Mouse (Mus musculus) lung, embryonic 14.5 days (tissue): ENCODE data around the gene Itga9. TPM values are rescaled to one million over a fixed set of nuclear protein-coding genes. Genes with fewer than 3 reads are reported as not detected.
A peak's percentile ranks its signal among the peaks of the same experiment; 100 is the strongest.

Experiments used
- ATAC-seq: fragments of 200-750 bp; cut with Nextera tagmentation; 2 replicates; pipeline ENCODE4 v1.8.0; 2017; ENCODE audit warnings: mild to moderate bottlenecking, moderate TSS enrichment, moderate library complexity; ENCODE audit not compliant: insufficient read depth
- DNase-seq: peaks from one replicate; pipeline ENCODE4 v3.0.0-alpha.2; 2015
- H3K27ac ChIP-seq: fragments of 300-500 bp; sonication (generic); 2 replicates; pipeline ENCODE4 v1.5.1; 2014; ENCODE audit warnings: low read depth, mild to moderate bottlenecking, moderate library complexity
- H3K27me3 ChIP-seq: fragments of 300-500 bp; sonication (generic); 2 replicates; pipeline ENCODE4 v1.6.1; 2014; ENCODE audit warnings: low read length, control low read depth; ENCODE audit not compliant: insufficient read depth
- H3K36me3 ChIP-seq: fragments of 300-500 bp; sonication (generic); 2 replicates; pipeline ENCODE4 v1.6.1; 2014; ENCODE audit warnings: control low read depth; ENCODE audit not compliant: insufficient read depth
- H3K4me1 ChIP-seq: fragments of 300-500 bp; sonication (generic); 2 replicates; pipeline ENCODE4 v1.6.1; 2014; ENCODE audit warnings: antibody characterized with exemption, control low read depth; ENCODE audit not compliant: insufficient read depth
- H3K4me2 ChIP-seq: fragments of 300-500 bp; sonication (generic); 2 replicates; pipeline ENCODE4 v1.6.1; 2014; ENCODE audit warnings: mild to moderate bottlenecking
- H3K4me3 ChIP-seq: fragments of 300-500 bp; sonication (generic); 2 replicates; pipeline ENCODE4 v1.5.1; 2014; ENCODE audit warnings: low read depth, low read length
- H3K9ac ChIP-seq: fragments of 300-500 bp; sonication (generic); 2 replicates; pipeline ENCODE4 v1.6.1; 2014
- H3K9me3 ChIP-seq: fragments of 300-500 bp; sonication (generic); 2 replicates; pipeline ENCODE4 v1.6.1; 2016; ENCODE audit warnings: low read depth, low read length, control low read depth
- CTCF ChIP-seq: IDR thresholded peaks from 2 replicates; pipeline ENCODE4 v1.5.1; 2016; ENCODE audit warnings: antibody characterized with exemption, low read depth
- WGBS: fragments of 180-500 bp; shearing (Covaris S2); extraction: QIAGEN DNeasy Blood & Tissue Kit; methylation state at CpG from one replicate; pipeline ENCODE4 v1.1.7; 2014; 5-methylcytosine and 5-hydroxymethylcytosine counted together
- polyA plus RNA-seq: library from polyadenylated mRNA; unstranded; fragments of >200 nt; fragmentation: Nextera tagmentation; extraction: Ambion mirVana; gene quantifications from 2 replicates; pipeline ENCODE4 v1.2.1, GENCODE M21; 2014

Itga9 gene
- polyA plus RNA-seq, 1 experiment from 2014 or later: 28.7 TPM

DNA sequence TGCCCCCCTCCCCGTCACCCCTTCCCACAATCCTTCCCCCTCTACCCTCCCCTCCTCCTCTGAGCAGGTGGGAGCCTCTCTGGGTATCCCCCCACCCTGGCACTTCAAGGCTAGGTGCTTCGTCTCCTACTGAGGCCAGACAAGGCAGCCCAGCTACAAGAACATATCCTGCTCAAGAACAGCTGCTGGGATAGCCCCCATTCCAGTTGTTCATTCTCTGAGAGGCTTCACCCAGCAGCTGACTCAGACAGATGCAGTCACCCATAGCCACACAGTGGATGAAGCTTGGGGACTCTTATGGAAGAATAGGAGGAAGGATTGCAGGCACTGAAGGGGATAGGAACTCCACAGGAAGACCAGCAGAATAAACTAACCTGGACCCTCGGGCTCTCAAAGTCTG lies 157.2 kb downstream of the Itga9 start:
- Histone ChIP-seq H3K9me3 (no peaks in the 10 kb centered on the region), H3K27ac (no peak overlapping the region), H3K9ac (no peak overlapping the region), H3K4me3 (no peak overlapping the region), H3K36me3 (no peaks in the 10 kb centered on the region), H3K27me3 (no peaks in the 10 kb centered on the region), H3K4me1 (peaks cover 23% of the 10 kb centered on the region), H3K4me2 (no peak overlapping the region)
- WGBS: 70% methylated on average over 3 of the region's 3 CpGs
- TF ChIP-seq CTCF: no peak
- ATAC-seq (no peak), DNase-seq (no peak)

GRCm38 (mm10) chr9:118765059-118765458 lies 158.6 kb downstream of the Itga9 start:
- no peak for TF ChIP-seq CTCF
- peak; percentile 35 for DNase-seq

GRCm38 (mm10) chr9:118767008-118767407 lies 160.5 kb downstream of the Itga9 start:
- H3K9me3 ChIP-seq: no peaks in the 10 kb centered on the region
- peaks cover 20% of the 10 kb centered on the region for H3K4me1 ChIP-seq
- WGBS: 55% methylated on average over 7 of the region's 7 CpGs
- no peaks in the 10 kb centered on the region for H3K27me3 ChIP-seq
- no peak overlapping the region for H3K4me3 ChIP-seq
- ATAC-seq (no peak), DNase-seq (no peak)
- H3K36me3 ChIP-seq: no peaks in the 10 kb centered on the region; the same call in 1 of the 2 replicates
- H3K4me2 ChIP-seq: no peak overlapping the region
- H3K9ac ChIP-seq: no peak overlapping the region
- no peak overlapping the region for H3K27ac ChIP-seq
- no peak for TF ChIP-seq CTCF

More at GRCm38 (mm10) chr9:118765059-118765458, 158.6 kb downstream of the Itga9 start:
- Histone ChIP-seq H3K4me1 (peaks cover 23% of the 10 kb centered on the region), H3K27me3 (no peaks in the 10 kb centered on the region), H3K9me3 (no peaks in the 10 kb centered on the region), H3K36me3 (no peaks in the 10 kb centered on the region; the same call in 1 of the 2 replicates), H3K4me3 (no peak overlapping the region), H3K4me2 (no peak overlapping the region), H3K9ac (no peak overlapping the region), H3K27ac (no peak overlapping the region)
- ATAC-seq: no peak

- no peak overlapping the region for H3K9ac ChIP-seq
- H3K36me3 ChIP-seq: no peaks in the 10 kb centered on the region; the same call in 1 of the 2 replicates
- no peaks in the 10 kb centered on the region for H3K27me3 ChIP-seq
- DNase-seq (no peak), ATAC-seq (no peak)
- no peak for TF ChIP-seq CTCF
- no peak overlapping the region for H3K4me3 ChIP-seq
- peaks cover 12% of the 10 kb centered on the region; the same call in 1 of the 2 replicates for H3K4me1 ChIP-seq
- 44% methylated on average over 4 of the region's 4 CpGs for WGBS
- no peak overlapping the region for H3K4me2 ChIP-seq
- H3K27ac ChIP-seq: no peak overlapping the region
- H3K9me3 ChIP-seq: no peaks in the 10 kb centered on the region
These were observed 162.1 kb downstream of the Itga9 start for GRCm38 (mm10) chr9:118768596-118768995.

GRCm38 (mm10) chr9:118770366-118770765 lies 163.9 kb downstream of the Itga9 start:
- no peaks in the 10 kb centered on the region for H3K9me3 ChIP-seq
- TF ChIP-seq CTCF: no peak
- no peak overlapping the region for H3K9ac ChIP-seq
- H3K36me3 ChIP-seq: no peaks in the 10 kb centered on the region; the same call in 1 of the 2 replicates
- no peak overlapping the region for H3K4me3 ChIP-seq
- 78% methylated on average over 4 of the region's 4 CpGs for WGBS
- no peak for DNase-seq
- no peaks in the 10 kb centered on the region for H3K27me3 ChIP-seq
- peaks cover 7% of the 10 kb centered on the region; the same call in 1 of the 2 replicates for H3K4me1 ChIP-seq
- ATAC-seq: no peak
- no peak overlapping the region for H3K27ac ChIP-seq
- no peak overlapping the region for H3K4me2 ChIP-seq

DNA sequence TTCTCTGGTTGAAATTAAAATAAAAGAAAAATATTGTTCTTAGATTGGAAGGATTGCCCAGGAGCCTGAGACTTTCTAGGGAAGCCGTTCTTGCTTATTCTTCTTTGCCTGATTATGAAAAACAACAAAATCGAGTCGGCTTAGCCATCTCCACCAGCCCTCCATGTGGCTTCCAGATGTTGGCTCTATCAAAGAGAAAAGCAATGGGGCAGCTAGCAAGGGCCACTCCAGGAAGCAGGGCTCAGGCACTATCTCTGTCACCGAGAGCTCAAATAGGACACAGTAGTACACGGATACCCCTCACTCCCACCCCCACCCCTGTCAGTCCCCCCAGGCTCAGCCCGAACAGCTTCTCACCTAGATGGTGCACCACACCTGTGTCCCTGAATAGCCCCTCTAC lies 168.2 kb downstream of the Itga9 start:
- no peaks in the 10 kb centered on the region for H3K27me3 ChIP-seq
- no peaks in the 10 kb centered on the region for H3K9me3 ChIP-seq
- H3K27ac ChIP-seq: no peak overlapping the region
- no peaks in the 10 kb centered on the region for H3K4me1 ChIP-seq
- no peak for TF ChIP-seq CTCF
- DNase-seq: no peak
- H3K4me2 ChIP-seq: no peak overlapping the region
- no peak overlapping the region for H3K4me3 ChIP-seq
- H3K9ac ChIP-seq: no peak overlapping the region
- no peaks in the 10 kb centered on the region; the same call in 1 of the 2 replicates for H3K36me3 ChIP-seq
- ATAC-seq: no peak
- WGBS: 40% methylated on average over 6 of the region's 6 CpGs

GRCm38 (mm10) chr9:118776880-118777438 lies 170.5 kb downstream of the Itga9 start:
- ATAC-seq (no peak), DNase-seq (no peak)
- no peaks in the 10 kb centered on the region for H3K4me1 ChIP-seq
- H3K9ac ChIP-seq: no peak overlapping the region
- H3K9me3 ChIP-seq: no peaks in the 10 kb centered on the region
- H3K36me3 ChIP-seq: no peaks in the 10 kb centered on the region; the same call in 1 of the 2 replicates
- no peak overlapping the region for H3K27ac ChIP-seq
- no peaks in the 10 kb centered on the region for H3K27me3 ChIP-seq
- 92% methylated on average over 2 of the region's 2 CpGs for WGBS
- TF ChIP-seq CTCF: no peak
- H3K4me2 ChIP-seq: no peak overlapping the region
- H3K4me3 ChIP-seq: no peak overlapping the region

DNA sequence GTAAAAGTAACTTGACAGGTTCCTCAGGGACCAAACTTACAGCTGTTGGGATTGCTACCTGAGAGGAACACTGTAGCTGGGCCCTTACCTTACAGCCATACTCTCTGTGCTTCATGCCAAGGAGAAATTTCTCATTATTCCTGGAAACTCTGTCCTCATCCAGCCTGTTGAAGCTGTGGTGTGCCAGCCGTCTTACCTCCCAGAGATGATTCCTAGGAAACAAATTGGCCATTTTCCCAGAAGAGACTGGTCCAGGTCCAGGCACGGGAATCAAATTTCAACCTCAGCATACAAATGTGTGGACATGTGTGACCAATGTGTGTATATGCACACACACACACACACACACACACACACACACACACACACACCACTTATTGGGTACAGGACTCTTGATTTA lies 172.1 kb downstream of the Itga9 start:
- TF ChIP-seq CTCF: no peak
- H3K27ac ChIP-seq: no peak overlapping the region
- H3K9ac ChIP-seq: no peak overlapping the region
- no peak overlapping the region for H3K4me3 ChIP-seq
- peak; percentile 61 for DNase-seq
- no peaks in the 10 kb centered on the region; the same call in 1 of the 2 replicates for H3K36me3 ChIP-seq
- WGBS: 44% methylated on average over 2 of the region's 2 CpGs
- no peaks in the 10 kb centered on the region for H3K4me1 ChIP-seq
- ATAC-seq: no peak
- no peaks in the 10 kb centered on the region for H3K27me3 ChIP-seq
- no peaks in the 10 kb centered on the region for H3K9me3 ChIP-seq
- no peak overlapping the region for H3K4me2 ChIP-seq
